Mouse (Mus musculus) liver, embryonic 11.5 days (tissue): ENCODE data around the gene Gipc3. TPM values are rescaled to one million over a fixed set of nuclear protein-coding genes. Genes with fewer than 3 reads are reported as not detected.

Experiments used
- ATAC-seq: fragments of 200-750 bp; cut with Nextera tagmentation; replicated peaks from 2 replicates; pipeline ENCODE4 v1.8.0; 2017; ENCODE audit warnings: moderate number of reproducible peaks, mild to moderate bottlenecking, moderate TSS enrichment, moderate library complexity; ENCODE audit not compliant: low FRiP score
- DNase-seq: peaks from one replicate; pipeline ENCODE4 v3.0.0-alpha.2; 2017; ENCODE audit warnings: low spot score
- H3K27ac ChIP-seq: fragments of 300-500 bp; sonication (generic); 2 replicates; pipeline ENCODE4 v1.5.1; 2014; ENCODE audit warnings: mild to moderate bottlenecking, low read depth, low read length, control low read depth
- H3K27me3 ChIP-seq: fragments of 300-500 bp; sonication (generic); replicated peaks from 2 replicates; pipeline ENCODE4 v1.6.1; 2014; ENCODE audit warnings: low read length, mixed read lengths; ENCODE audit not compliant: control insufficient read depth, insufficient read depth
- H3K36me3 ChIP-seq: fragments of 300-500 bp; sonication (generic); 2 replicates; pipeline ENCODE4 v1.6.1; 2014; ENCODE audit warnings: mild to moderate bottlenecking, low read length, moderate library complexity, mixed read lengths; ENCODE audit not compliant: control insufficient read depth, insufficient read depth
- H3K4me1 ChIP-seq: fragments of 300-500 bp; sonication (generic); replicated peaks from 2 replicates; pipeline ENCODE4 v1.6.1; 2014; ENCODE audit warnings: low read length, mixed read lengths; ENCODE audit not compliant: control insufficient read depth, insufficient read depth
- H3K4me2 ChIP-seq: fragments of 300-500 bp; sonication (generic); 2 replicates; pipeline ENCODE4 v1.6.1; 2014; ENCODE audit warnings: mild to moderate bottlenecking, control low read depth, moderate library complexity
- H3K4me3 ChIP-seq: fragments of 300-500 bp; sonication (generic); 2 replicates; pipeline ENCODE4 v1.5.1; 2014; ENCODE audit warnings: low read depth, low read length, control low read depth
- H3K9ac ChIP-seq: fragments of 300-500 bp; sonication (generic); 2 replicates; pipeline ENCODE4 v1.6.1; 2014; ENCODE audit warnings: low read depth, low read length, control low read depth
- H3K9me3 ChIP-seq: fragments of 300-500 bp; sonication (generic); 2 replicates; pipeline ENCODE4 v1.6.1; 2016; ENCODE audit warnings: low read length, inconsistent platforms, mixed read lengths; ENCODE audit not compliant: control insufficient read depth
- WGBS: fragments of 180-500 bp; shearing (Covaris S2); extraction: QIAGEN DNeasy Blood & Tissue Kit; methylation state at CpG from one replicate; pipeline ENCODE4 v1.1.7; 2014; 5-methylcytosine and 5-hydroxymethylcytosine counted together
- polyA plus RNA-seq: library from polyadenylated mRNA; unstranded; fragments of >200 nt; fragmentation: Nextera tagmentation; extraction: Ambion mirVana; gene quantifications from 2 replicates; pipeline ENCODE4 v1.2.1, GENCODE M21; 2014

The Gipc3 gene
- polyA plus RNA-seq, 1 experiment from 2014 or later, result not detected

- Histone ChIP-seq H3K4me3 (no peak overlapping the region), H3K36me3 (peaks cover 5% of the 10 kb centered on the region; the same call in 1 of the 2 replicates), H3K27me3 (no peaks in the 10 kb centered on the region), H3K27ac (peak overlapping the region; percentile 80), H3K9ac (no peak overlapping the region), H3K4me2 (peak overlapping the region; percentile 39), H3K4me1 (peaks cover 84% of the 10 kb centered on the region), H3K9me3 (no peaks in the 10 kb centered on the region)
- DNase-seq (no peak), ATAC-seq (no peak)
- 76% methylated on average over 9 of the region's 9 CpGs for WGBS
Measured at GRCm38 (mm10) chr10:81300352-81300907, 42.6 kb downstream of the Gipc3 start.

GRCm38 (mm10) chr10:81299585-81300351 is 43.3 kb downstream of the Gipc3 start:
- Histone ChIP-seq H3K4me2 (peak overlapping the region; percentile 39), H3K27me3 (no peaks in the 10 kb centered on the region), H3K4me1 (peaks cover 86% of the 10 kb centered on the region), H3K9me3 (no peaks in the 10 kb centered on the region), H3K36me3 (peaks cover 5% of the 10 kb centered on the region; the same call in 1 of the 2 replicates), H3K9ac (peak overlapping the region; percentile 1; the same call in 1 of the 2 replicates), H3K27ac (peak overlapping the region; percentile 80), H3K4me3 (no peak overlapping the region)
- ATAC-seq (no peak), DNase-seq (no peak)
- 72% methylated on average over 14 of the region's 14 CpGs for WGBS

GRCm38 (mm10) chr10:81298369-81299100 is 44.5 kb downstream of the Gipc3 start:
- H3K4me2 ChIP-seq, result peak overlapping the region; percentile 32
- no peak for DNase-seq
- H3K9ac ChIP-seq, result peak overlapping the region; percentile 27; the same call in 1 of the 2 replicates

GRCm38 (mm10) chr10:81297845-81298244 is 45.2 kb downstream of the Gipc3 start:
- Histone ChIP-seq H3K9me3 (no peaks in the 10 kb centered on the region), H3K4me2 (peak overlapping the region; percentile 32), H3K9ac (peak overlapping the region; percentile 27), H3K4me3 (no peak overlapping the region), H3K27me3 (no peaks in the 10 kb centered on the region), H3K4me1 (peaks cover 82% of the 10 kb centered on the region), H3K36me3 (peaks cover 5% of the 10 kb centered on the region; the same call in 1 of the 2 replicates), H3K27ac (peak overlapping the region; percentile 59)
- ATAC-seq (no peak), DNase-seq (no peak)
- 37% methylated on average over 10 of the region's 10 CpGs for WGBS

More at GRCm38 (mm10) chr10:81298369-81299100, 44.5 kb downstream of the Gipc3 start:
- Histone ChIP-seq H3K27ac (peak overlapping the region; percentile 59), H3K4me1 (peaks cover 87% of the 10 kb centered on the region), H3K4me3 (no peak overlapping the region), H3K9me3 (no peaks in the 10 kb centered on the region), H3K36me3 (peaks cover 5% of the 10 kb centered on the region; the same call in 1 of the 2 replicates), H3K27me3 (no peaks in the 10 kb centered on the region)
- ATAC-seq, result no peak
- 82% methylated on average over 17 of the region's 17 CpGs for WGBS

GRCm38 (mm10) chr10:81297246-81297645 is 45.8 kb downstream of the Gipc3 start:
- peaks cover 5% of the 10 kb centered on the region; the same call in 1 of the 2 replicates for H3K36me3 ChIP-seq
- ATAC-seq (no peak), DNase-seq (no peak)
- peak overlapping the region; percentile 32; the same call in 1 of the 2 replicates for H3K4me2 ChIP-seq
- no peaks in the 10 kb centered on the region for H3K9me3 ChIP-seq
- no peaks in the 10 kb centered on the region for H3K27me3 ChIP-seq
- peak overlapping the region; percentile 27; the same call in 1 of the 2 replicates for H3K9ac ChIP-seq
- H3K4me1 ChIP-seq, result peaks cover 78% of the 10 kb centered on the region
- H3K4me3 ChIP-seq, result no peak overlapping the region
- peak overlapping the region; percentile 59; the same call in 1 of the 2 replicates for H3K27ac ChIP-seq
- 77% methylated on average over 6 of the region's 6 CpGs for WGBS

- no peak for ATAC-seq
Measured at GRCm38 (mm10) chr10:81295185-81295584, 47.9 kb downstream of the Gipc3 start.

GRCm38 (mm10) chr10:81294442-81294841 is 48.6 kb downstream of the Gipc3 start:
- no peak for DNase-seq
- H3K36me3 ChIP-seq, result peaks cover 5% of the 10 kb centered on the region; the same call in 1 of the 2 replicates
- H3K4me1 ChIP-seq, result peaks cover 64% of the 10 kb centered on the region
- no peaks in the 10 kb centered on the region for H3K9me3 ChIP-seq
- peak overlapping the region; percentile 87 for H3K9ac ChIP-seq
- no peak for ATAC-seq
- peak overlapping the region; percentile 72 for H3K4me3 ChIP-seq
- peak overlapping the region; percentile 95 for H3K4me2 ChIP-seq
- 42% methylated on average over 8 of the region's 8 CpGs for WGBS
- H3K27ac ChIP-seq, result no peak overlapping the region
- peaks cover 13% of the 10 kb centered on the region for H3K27me3 ChIP-seq

More at GRCm38 (mm10) chr10:81295185-81295584, 47.9 kb downstream of the Gipc3 start:
- Histone ChIP-seq H3K4me1 (peaks cover 71% of the 10 kb centered on the region), H3K27me3 (peaks cover 11% of the 10 kb centered on the region), H3K36me3 (peaks cover 5% of the 10 kb centered on the region; the same call in 1 of the 2 replicates), H3K9ac (peak overlapping the region; percentile 22; the same call in 1 of the 2 replicates), H3K27ac (no peak overlapping the region), H3K4me2 (peak overlapping the region; percentile 95; the same call in 1 of the 2 replicates), H3K9me3 (no peaks in the 10 kb centered on the region), H3K4me3 (no peak overlapping the region)
- WGBS, result 89% methylated on average over 6 of the region's 6 CpGs
- no peak for DNase-seq

GRCm38 (mm10) chr10:81293334-81294030 is 49.6 kb downstream of the Gipc3 start:
- H3K4me3 ChIP-seq, result peak overlapping the region; percentile 72
- H3K4me2 ChIP-seq, result peak overlapping the region; percentile 95
- peak overlapping the region; percentile 83 for H3K27ac ChIP-seq
- DNase-seq (no peak), ATAC-seq (no peak)
- no peaks in the 10 kb centered on the region for H3K9me3 ChIP-seq
- WGBS, result 3% methylated on average over 25 of the region's 25 CpGs
- peak overlapping the region; percentile 87 for H3K9ac ChIP-seq
- peaks cover 59% of the 10 kb centered on the region for H3K4me1 ChIP-seq
- peaks cover 5% of the 10 kb centered on the region; the same call in 1 of the 2 replicates for H3K36me3 ChIP-seq
- peaks cover 13% of the 10 kb centered on the region for H3K27me3 ChIP-seq
